Mouse (Mus musculus): ENCODE results near the gene Fgd3.

Gene Fgd3

DNA sequence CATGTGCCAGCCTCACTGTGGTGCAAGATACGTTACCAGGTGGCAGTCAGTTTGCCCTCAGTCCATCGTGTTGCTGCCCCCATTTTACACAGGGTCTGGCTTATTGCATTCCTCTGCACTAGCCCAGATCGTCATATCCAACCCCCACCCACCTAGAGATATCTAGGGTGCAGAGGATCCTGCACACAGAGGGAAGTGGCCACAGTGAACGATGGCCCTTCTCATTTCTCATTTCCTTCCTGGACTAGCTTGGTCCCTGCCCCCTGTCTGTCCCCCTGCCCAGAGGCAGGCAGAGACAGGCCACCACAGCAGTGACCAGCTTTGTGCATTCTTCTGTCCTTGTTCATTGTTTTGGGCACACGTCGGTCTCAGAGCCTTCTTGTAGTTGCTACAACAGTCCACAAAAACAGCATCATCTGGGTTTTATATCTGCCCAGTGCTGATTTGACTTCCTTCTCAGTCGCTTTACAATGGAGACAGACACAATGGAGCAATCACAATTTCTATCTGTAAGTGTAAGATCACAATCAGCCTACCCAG, 13.3 kb downstream of the Fgd3 start:
- DNase-seq (ENCODE audit: low spot score), result no peak

DNA sequence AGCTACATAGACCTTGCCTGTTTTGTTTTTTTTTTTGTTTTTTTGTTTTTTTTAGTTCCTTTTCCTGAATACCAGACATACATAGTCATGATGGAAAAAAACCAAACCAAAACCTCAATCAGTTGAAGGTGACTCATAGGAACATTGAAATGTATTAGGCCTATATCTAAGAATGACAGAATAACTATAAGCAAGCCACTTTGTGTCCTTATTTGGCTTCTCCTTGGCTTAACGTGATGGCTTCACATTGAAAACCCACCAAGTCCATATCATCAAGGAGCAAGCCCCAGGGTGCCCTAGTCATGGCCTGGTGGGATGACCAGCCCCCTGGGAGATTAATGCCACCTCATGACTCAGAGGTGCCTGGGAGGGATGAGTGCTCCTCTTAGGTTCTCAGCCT, 19.3 kb downstream of the Fgd3 start:
- no peak for DNase-seq (ENCODE audit: low spot score)

DNA sequence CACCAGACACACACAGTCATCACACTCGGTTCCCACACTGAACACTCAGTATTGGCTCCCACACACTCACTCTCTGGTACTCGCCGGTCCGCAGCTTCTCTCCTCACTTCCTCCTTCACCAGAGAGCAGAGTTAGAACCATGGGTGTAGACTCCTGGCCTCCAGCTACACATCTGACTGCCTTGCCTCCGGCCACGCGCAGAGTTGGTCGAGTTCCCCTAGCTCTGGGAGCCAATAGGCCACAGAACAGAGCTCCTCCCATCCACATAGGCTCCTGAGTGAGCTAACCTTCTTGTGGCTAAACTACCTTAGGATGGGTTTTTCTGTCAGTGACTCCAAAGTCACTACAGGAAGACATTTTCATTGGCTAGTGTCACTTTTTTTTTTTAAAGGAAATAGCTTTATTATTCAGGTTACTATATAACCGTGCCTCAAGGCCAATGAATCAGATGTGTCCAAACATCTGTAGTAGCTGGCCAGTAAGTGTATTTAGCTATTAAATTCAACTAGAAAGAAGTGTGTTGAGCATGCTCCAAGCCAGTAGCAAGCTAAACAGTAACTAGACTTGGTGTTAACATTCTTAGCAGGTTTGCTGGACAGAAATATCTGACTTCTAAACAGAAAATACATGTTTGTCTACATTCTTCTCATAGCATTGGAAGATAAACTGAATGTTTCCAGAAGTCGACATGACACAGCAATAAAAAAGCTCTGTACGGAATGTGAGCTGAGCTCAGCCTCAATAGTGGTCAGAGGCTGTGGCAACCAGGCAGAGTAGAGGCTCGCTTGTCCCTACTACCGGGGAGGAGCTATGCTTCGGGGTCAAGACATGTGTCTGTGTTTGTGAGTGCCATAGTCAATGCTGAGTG, 21.4 kb downstream of the Fgd3 start:
- DNase-seq (ENCODE audit: low spot score), result no peak

DNA sequence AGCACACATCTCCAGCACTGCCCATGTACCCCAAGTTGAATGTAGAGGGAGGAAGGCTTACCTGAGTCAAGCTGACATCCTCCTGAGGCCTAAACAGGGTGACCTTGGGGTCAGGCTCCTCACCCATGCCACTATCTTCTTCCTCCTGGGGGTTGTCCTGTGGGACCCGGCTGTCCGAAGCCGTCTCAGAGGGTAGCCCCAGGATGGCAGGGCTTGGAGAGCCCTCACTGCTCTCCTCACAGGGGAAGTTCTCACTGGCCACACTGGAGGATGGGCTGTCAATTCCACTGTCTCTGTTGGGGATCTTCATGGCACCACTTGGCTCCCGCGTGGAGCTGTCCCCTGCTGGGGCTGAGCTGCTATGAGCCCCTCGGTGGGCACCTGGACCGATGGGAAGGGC, 23.8 kb downstream of the Fgd3 start:
- no peak for DNase-seq (ENCODE audit: low spot score)

DNA sequence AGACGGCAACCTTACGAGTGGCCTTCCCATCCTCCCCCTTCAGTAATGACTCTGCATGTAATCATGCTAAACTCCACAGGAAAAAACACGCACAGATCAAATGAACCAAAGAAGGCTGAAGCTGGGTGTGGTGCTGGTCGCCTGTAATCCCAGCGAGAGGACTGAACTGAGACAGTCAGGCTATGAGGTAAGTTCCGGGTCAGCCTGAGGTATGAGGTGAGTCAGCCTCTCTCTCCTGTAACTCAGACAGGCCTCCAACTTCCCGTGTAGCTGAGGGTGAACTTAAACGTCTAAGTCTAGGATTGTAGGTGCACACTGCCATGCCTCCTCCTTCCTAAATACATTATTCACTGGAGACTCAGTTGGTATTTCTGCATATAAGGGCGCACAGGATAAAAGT, 26.0 kb downstream of the Fgd3 start:
- no peak for DNase-seq (ENCODE audit: low spot score)

DNA sequence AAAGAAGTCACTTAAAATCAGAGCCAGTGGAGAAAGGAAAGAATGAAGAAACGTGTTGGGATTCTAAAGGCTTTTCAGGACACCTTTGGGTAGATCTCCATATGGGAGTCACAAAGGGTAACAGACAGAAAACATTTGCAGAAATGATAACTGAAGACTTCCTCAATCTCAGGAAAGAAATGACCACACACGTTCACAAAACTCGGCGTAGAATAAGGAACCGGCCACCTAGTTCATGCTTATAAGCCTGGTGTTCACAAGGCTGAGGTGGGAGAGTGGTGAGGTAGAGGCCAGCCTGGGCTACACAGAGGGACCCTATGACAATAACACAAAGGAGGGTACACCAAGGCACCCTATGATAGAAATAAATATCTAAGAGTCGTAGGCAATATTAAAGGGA, 28.2 kb downstream of the Fgd3 start:
- DNase-seq (ENCODE audit: low spot score), result no peak

DNA sequence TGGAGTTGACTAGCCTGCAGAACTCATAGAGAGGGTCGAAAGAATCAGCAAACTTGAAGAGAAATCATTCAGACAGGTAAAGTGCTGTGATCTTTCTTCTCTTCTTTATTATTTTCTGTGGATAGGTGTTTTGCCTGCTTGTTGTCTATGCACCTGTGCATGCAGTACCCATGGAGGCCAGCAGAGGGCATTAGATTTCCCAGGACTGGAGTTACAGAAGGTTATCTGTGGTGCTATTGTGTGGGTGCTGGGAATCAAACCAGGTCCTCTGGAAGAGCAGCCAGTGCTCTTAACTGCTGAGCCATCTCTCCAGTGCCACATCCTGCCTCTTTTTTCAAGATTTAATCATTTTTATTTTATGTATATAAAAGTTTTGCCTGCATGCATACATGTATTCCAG, 28.7 kb downstream of the Fgd3 start:
- DNase-seq (ENCODE audit: low spot score), result no peak

DNA sequence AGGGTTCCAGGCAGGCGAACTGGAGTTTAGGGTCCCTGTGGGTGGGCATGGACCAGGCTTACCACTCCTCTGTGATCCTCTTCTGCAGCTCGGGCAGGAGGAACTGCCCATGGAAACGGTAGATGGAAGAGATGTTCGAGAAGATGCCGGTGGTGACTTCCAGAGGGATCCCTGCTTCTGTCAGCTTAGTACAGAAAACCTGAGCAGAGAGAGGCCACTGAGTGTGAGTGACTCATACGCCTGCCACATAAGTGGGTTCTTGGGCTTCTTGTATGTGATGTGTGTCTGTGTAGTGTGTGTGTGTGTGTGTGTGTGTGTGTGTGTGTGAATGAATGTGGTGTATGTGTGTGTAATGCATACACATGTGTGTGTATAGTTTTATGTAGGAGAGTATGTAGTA, 32.9 kb downstream of the Fgd3 start:
- DNase-seq (ENCODE audit: low spot score), result no peak

DNA sequence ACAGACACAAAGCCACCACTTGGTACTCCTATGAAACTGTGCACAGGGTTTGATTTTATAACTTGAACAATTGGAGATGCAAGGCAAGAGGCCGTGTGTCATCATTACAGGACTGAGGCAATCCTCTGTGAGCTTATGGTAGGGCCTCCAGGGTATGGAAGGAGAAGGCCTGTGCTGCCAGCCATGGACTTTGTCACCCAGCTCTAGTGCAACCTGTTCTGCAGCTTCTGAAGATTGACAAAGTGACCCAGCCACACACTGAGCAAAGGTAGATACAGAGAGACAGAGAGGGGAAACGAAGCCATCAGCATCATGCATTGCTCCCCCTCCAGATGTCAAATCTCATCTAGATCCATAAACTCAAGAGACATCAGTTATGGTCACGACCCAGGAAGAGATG, 33.4 kb downstream of the Fgd3 start:
- no peak for DNase-seq (ENCODE audit: low spot score)

DNA sequence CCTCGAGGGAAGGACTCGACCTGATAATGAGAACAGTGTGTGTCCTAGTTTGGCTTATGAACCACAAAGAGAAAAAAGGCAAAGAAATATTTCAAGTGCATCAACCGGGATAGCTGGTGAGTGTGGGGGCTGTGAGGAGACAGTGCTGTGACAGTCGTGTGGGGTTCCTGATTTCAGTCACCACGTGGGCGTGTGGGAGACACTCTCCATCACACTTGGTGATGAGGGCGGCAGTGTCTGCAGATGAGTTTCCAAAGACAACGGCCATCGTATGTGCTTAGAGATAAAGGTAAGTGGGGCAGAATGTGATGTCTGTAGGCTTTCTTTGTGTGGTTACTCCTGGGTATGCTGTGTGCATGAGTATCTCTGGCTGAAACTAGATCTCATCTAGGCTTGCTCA, 36.4 kb downstream of the Fgd3 start:
- no peak for DNase-seq (ENCODE audit: low spot score)

DNA sequence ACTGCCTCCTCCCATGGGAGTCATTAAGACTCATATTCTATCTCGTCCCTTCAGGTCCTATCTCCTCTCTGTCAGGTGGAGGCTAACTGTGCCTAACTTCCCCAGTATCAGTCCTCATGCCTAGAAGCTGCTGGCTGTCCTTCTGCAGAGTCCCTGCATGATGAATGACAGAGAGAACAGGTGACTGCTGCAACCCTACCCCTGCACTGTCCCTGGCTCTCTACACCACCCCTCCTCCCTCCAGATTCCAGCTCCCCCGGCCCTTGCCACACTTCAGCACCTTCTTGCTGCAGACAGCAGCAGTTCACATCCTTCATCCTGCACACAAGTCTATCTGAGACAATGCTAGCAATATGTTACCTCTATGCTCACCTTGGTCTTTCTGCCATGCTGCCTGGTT, 37.9 kb downstream of the Fgd3 start:
- DNase-seq (ENCODE audit: low spot score), result no peak

DNA sequence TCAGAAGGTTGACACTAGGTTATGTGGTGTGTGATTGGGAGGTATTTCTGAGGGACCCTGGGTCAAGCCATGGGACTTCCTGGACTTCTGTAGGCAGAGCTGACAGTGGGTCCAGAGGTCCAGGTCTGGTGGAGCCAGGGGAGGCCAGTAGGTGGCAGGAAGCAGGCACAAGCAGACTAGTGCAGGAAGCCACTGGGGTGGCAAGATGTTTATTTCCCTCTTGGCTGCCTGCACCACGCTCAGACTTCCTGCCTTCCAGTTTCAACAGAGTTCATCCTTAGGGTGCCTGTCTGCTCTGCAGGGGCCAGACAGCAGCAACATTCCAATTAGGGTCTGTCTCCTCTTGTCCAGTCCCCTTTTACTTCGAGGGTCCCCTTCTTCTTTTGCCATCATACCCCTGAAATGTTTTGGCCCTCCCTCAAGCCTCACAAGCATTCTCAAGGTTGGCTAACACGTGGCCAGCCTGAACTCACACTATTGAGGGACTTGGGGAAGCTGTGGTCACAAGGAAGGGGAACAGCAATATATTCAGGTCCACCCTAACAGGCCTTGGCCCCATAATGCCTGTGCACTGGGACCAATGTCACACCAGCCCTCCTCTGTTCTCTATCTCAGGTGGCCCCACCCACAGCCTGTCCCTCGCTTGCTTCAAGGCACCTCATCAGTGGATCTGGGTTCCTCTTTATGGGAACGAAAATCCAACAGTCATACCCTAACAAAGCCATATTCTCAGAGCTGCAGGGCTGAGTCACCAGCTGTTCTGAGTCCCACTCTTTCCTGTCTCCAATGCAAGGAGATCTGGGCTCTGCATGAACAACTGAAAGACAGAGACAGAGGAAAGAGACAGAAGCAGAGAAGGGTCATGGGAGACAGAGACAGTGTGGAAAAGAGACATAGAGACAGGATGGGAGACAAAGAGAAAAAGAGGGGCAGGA, 48.0 kb downstream of the Fgd3 start:
- no peak for DNase-seq (ENCODE audit: low spot score)

DNA sequence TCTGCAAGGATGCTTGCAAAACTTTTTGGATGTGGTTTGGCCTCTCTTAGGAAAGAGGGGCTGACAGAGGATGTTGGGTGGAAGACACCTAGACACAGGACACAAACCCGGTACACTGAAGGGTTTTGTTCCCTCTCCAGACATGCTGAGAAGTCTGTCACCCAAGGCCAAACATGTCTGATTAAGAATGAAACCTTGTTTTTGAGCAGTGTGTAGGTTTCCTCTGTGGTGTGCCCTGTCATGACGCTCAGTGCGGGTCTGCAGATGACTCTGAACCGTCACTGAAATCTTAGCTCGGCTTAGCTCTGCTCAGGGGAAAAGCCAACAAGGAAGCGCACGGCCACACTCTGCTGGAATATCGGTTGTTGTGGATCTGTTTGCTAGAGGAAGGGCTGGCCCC, 49.6 kb downstream of the Fgd3 start:
- DNase-seq (ENCODE audit: low spot score), result no peak

DNA sequence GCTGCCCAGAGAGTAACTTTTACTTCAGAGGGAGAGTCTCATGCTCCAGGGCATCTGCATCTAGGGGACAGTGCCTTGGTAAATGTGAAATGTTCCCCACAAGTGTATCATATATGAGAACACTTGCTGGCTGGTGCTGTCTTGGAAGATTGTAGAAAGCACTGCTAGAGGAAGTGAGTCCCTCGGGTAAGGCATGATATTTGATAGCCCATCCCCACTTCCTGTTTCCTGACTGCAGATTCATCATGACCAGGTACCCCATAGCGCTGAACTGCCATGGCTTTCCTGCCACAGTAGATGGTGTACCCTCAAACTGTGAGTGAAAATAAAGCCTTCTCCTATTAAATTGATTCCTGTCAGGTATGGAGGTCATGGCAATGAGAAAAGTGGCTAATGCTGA, 52.5 kb downstream of the Fgd3 start:
- DNase-seq (ENCODE audit: low spot score), result no peak

DNA sequence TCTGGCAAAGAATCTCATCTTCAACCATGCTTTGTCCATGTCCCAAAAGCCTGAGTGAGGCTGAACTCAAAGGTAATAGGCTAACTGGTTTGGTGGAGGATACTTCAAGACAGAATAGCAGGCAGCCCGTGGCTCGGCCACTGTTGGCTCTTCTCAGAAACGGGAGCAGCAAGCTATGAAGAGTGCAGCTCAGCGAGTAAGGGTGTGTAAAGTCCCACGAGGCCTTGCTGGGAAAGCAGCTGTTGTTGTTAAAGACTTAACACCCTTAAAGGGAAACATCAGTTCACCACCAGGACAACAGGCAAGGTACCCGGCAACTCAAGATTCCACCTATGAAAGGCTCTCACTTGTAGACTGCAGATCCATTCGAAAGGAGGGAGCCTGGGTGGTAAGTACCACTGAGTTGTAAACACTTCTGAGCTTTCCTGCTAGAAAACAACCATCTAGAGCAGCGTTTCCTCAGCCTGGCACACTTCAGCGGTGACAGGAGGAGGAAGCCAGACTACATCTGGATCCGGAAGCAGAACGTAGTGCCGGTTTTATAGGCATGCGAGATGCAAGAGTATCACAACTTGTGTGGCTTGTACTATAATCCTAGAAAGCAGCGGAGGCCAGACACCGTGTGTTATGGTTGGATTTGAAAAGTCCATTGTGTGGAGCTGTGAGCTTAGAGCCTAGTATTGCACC, 59.9 kb downstream of the Fgd3 start:
- DNase-seq (ENCODE audit: low spot score), result no peak

DNA sequence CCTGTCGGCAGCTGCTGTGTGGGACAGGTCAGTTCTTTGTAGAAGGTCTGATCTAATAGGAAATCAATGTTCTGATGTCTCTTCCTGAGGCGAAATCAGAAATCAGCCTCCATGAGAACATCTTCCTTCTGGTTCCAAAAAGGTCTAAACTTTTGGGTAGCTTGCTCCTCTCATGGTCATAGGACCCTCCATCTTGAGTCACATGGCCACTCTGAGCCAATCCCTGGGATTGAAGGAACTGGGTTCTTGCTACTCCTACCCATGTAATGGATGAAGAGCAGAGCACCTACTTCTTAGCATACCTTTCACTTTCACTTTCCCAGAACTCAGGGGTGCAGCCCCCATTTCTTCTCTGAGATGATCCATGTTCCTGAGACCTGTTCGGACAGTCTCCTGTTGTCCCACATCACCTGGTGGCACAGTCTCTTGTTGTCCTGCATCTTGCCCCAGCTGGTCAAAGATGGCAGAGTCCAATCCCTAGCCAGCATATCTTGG, 62.2 kb downstream of the Fgd3 start:
- DNase-seq (ENCODE audit: low spot score), result no peak

DNA sequence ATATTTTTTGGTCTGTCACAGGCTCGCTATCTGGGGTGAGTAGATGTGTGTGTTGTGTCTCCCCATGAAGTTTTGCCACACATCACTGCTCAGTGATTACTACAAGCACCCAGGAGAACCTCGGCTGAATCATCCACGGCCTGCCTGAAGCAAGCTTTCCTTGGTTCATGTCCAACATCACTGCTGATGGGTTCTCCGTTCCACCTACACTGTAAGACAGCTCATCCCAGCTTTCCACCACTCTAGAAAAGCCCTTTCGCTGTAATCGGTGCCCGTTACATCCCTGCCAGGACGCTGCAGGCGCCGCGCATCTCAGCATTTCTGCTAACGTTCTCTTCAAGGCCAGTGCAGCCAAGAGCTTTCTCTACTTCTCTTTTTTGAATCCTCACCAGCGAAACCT, 67.4 kb downstream of the Fgd3 start:
- no peak for DNase-seq (ENCODE audit: low spot score)

DNA sequence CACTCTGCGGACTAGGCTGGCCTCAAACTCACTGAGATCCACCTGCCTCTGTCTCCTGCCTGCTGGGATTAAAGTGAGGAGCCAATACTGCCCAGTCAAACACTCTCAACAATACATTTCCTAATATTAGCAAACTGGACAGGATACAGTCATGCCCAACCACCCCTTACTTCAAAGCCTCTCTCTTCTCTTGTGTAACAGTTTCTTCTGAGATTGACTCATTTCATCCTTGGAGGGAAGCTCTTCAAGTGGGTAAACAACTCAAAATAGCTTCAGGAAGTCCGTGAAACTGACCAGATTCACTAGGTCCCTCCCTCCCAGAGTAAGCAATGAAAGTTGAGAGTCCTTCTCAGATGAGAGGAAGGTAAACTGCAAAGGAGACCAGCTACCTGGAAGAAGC, 68.0 kb downstream of the Fgd3 start:
- no peak for DNase-seq (ENCODE audit: low spot score)

DNA sequence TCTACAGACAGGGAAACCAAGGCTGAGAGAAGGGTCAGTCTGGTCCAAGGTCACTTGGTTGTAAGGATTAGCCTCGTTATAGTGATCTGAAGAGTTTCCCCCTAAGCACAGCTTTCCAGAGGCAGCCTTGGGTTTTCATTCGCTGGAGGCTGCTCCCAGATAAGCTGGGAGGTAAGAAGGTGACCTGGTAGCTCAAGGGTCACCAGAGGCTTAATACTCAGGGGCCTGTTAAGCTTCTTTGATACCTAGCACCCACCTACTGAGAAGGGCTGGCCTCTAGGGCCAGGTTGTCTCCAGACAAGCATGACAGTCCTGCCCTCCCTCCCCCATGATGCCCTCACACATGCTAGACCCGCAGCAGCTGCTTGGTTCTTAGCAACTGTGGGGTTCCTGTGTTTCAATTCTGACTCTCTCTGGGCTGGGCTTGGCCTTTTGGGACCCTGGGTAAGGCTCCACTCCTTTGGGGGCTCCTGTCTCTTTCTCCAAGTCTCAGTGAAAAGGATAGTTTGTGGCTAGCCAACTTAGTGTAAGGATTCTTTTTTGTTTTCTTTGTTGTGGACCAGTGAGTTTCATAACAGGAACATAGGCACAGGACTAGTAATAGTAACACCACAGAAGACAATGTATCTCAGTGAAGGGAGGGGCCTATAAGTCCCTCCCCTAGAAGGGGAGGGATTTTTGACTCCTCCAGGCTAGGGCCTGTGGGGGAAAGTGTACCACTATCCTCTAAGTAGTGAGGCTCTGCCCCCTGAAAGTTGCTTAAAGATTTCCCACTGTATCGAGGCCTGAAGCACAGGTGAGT, 69.2 kb downstream of the Fgd3 start:
- DNase-seq (ENCODE audit: low spot score), result no peak

DNA sequence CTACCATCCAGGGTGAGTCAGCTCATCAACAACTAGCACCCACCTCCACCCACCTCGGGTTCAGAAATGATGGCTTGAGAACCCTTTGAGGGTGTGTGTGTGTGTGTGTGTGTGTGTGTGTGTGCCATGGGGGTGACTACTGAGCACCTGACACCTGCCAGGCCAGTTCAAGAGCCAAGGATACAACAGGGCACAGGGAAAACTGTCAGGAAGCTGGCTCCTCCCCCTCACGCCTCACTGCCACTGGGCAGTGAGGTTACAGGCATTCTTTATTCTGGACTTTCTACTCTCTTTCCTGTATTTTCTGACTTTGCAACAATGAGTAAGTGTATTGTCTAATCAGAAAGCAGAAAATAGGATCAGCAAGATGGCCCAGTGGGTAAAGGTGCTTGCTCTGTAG, 70.5 kb downstream of the Fgd3 start:
- DNase-seq (ENCODE audit: low spot score), result no peak

DNA sequence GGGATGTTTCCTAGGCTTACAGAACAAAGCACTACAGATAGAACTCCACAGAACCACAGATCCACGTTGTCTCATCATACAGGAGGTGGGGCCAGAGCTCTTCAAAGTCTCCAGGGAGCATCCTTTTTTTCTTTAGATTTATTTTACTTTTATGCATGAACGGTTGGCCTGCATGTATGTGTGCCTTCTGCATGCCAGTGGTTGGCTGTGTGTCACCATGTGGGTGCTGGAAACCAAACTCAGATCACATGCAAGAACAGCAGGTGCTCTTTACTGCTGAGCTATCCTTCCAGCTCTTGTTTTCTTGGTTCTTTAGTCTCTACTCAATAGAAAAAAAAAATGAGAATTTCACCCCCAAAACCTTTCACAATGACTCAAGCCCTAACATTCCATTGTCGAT, 71.2 kb downstream of the Fgd3 start:
- no peak for DNase-seq (ENCODE audit: low spot score)
